Mouse (Mus musculus) megakaryocyte, embryonic 14.5 days (primary cell): Measurements from ENCODE around the gene Irs2. TPM values are rescaled to one million over a fixed set of nuclear protein-coding genes. Genes with fewer than 3 reads are reported as not detected.

Source experiments
- H3K27me3 ChIP-seq: replicated peaks from 2 replicates; pipeline ENCODE3; 2012; ENCODE audit warnings: inconsistent platforms
- H3K36me3 ChIP-seq: replicated peaks from 2 replicates; pipeline ENCODE3; 2012; ENCODE audit warnings: low read length, inconsistent platforms, mixed read lengths
- H3K4me1 ChIP-seq: 2 replicates; pipeline ENCODE4 v1.6.1; 2012; ENCODE audit warnings: inconsistent platforms
- H3K4me3 ChIP-seq: replicated peaks from 2 replicates; pipeline ENCODE3; 2012; ENCODE audit warnings: moderate library complexity, mild to moderate bottlenecking, inconsistent platforms
- H3K9me3 ChIP-seq: 2 replicates; pipeline ENCODE4 v1.6.1; 2012; ENCODE audit warnings: inconsistent platforms
- FLI1 ChIP-seq: IDR thresholded peaks from 2 replicates; pipeline ENCODE4 v1.6.1; 2012; ENCODE audit warnings: low read length, inconsistent platforms, mixed read lengths
- GATA1 ChIP-seq: IDR thresholded peaks from 3 replicates; pipeline ENCODE4 v1.6.1; 2012; ENCODE audit warnings: mixed read lengths, low read length, inconsistent platforms, borderline replicate concordance
- polyA plus RNA-seq: library from polyadenylated mRNA; stranded (reverse); fragments of >175 nt; gene quantifications from 2 replicates; pipeline ENCODE4 v1.2.3, GENCODE M21; 2012; ENCODE audit warnings: low replicate concordance; ENCODE audit not compliant: insufficient read depth

Gene Irs2
- polyA plus RNA-seq, 1 experiment: 77.5 TPM

GRCm38 (mm10) chr8:11002816-11003215, 5.4 kb downstream of the Irs2 start:
- no peak for TF ChIP-seq GATA1
- TF ChIP-seq FLI1: no peak
- Histone ChIP-seq H3K9me3 (no peaks in the 10 kb centered on the region), H3K36me3 (peaks cover 100% of the 10 kb centered on the region), H3K4me3 (peak overlapping the region; percentile 100), H3K27me3 (no peaks in the 10 kb centered on the region), H3K4me1 (peaks cover 71% of the 10 kb centered on the region)

GRCm38 (mm10) chr8:11001062-11001549, 7.2 kb downstream of the Irs2 start:
- Histone ChIP-seq H3K4me1 (peaks cover 82% of the 10 kb centered on the region), H3K36me3 (peaks cover 100% of the 10 kb centered on the region)

GRCm38 (mm10) chr8:10999538-10999937, 8.7 kb downstream of the Irs2 start:
- no peak for TF ChIP-seq GATA1
- no peaks in the 10 kb centered on the region for H3K27me3 ChIP-seq
- H3K4me1 ChIP-seq: peaks cover 82% of the 10 kb centered on the region
- no peaks in the 10 kb centered on the region for H3K9me3 ChIP-seq
- peak overlapping the region; percentile 100 for H3K4me3 ChIP-seq
- H3K36me3 ChIP-seq: peaks cover 100% of the 10 kb centered on the region

More at GRCm38 (mm10) chr8:11001062-11001549, 7.2 kb downstream of the Irs2 start:
- TF ChIP-seq FLI1: no peak
- no peak for TF ChIP-seq GATA1
- no peaks in the 10 kb centered on the region for H3K9me3 ChIP-seq
- no peaks in the 10 kb centered on the region for H3K27me3 ChIP-seq
- peak overlapping the region; percentile 100 for H3K4me3 ChIP-seq

GRCm38 (mm10) chr8:10996247-10996646, 12.0 kb downstream of the Irs2 start:
- Histone ChIP-seq H3K9me3 (no peaks in the 10 kb centered on the region), H3K27me3 (no peaks in the 10 kb centered on the region), H3K4me1 (peaks cover 96% of the 10 kb centered on the region), H3K4me3 (peak overlapping the region; percentile 85), H3K36me3 (peaks cover 98% of the 10 kb centered on the region)
- no peak for TF ChIP-seq GATA1
- no peak for TF ChIP-seq FLI1

- Histone ChIP-seq H3K4me1 (peaks cover 96% of the 10 kb centered on the region), H3K36me3 (peaks cover 98% of the 10 kb centered on the region), H3K9me3 (no peaks in the 10 kb centered on the region), H3K27me3 (no peaks in the 10 kb centered on the region), H3K4me3 (peak overlapping the region; percentile 81)
- TF ChIP-seq FLI1 (no peak), GATA1 (no peak)
Measured at GRCm38 (mm10) chr8:10995756-10996155, 12.5 kb downstream of the Irs2 start.

GRCm38 (mm10) chr8:10994390-10994954, 13.8 kb downstream of the Irs2 start:
- no peaks in the 10 kb centered on the region for H3K9me3 ChIP-seq

GRCm38 (mm10) chr8:10993582-10994216, 14.6 kb downstream of the Irs2 start:
- Histone ChIP-seq H3K9me3 (no peaks in the 10 kb centered on the region), H3K4me3 (peak overlapping the region; percentile 79), H3K4me1 (peaks cover 95% of the 10 kb centered on the region), H3K36me3 (peaks cover 96% of the 10 kb centered on the region), H3K27me3 (no peaks in the 10 kb centered on the region)
- TF ChIP-seq GATA1 (no peak), FLI1 (no peak)

More at GRCm38 (mm10) chr8:10994390-10994954, 13.8 kb downstream of the Irs2 start:
- Histone ChIP-seq H3K36me3 (peaks cover 96% of the 10 kb centered on the region), H3K4me1 (peaks cover 93% of the 10 kb centered on the region), H3K4me3 (peak overlapping the region; percentile 79), H3K27me3 (no peaks in the 10 kb centered on the region)
- TF ChIP-seq GATA1: no peak
- TF ChIP-seq FLI1: no peak

- H3K27me3 ChIP-seq: no peaks in the 10 kb centered on the region
- H3K9me3 ChIP-seq: no peaks in the 10 kb centered on the region
- no peak for TF ChIP-seq FLI1
- no peak for TF ChIP-seq GATA1
- peaks cover 95% of the 10 kb centered on the region for H3K4me1 ChIP-seq
- H3K36me3 ChIP-seq: peaks cover 96% of the 10 kb centered on the region
- peak overlapping the region; percentile 83 for H3K4me3 ChIP-seq
Measured at GRCm38 (mm10) chr8:10992081-10992480, 16.2 kb downstream of the Irs2 start.

- Histone ChIP-seq H3K4me1 (peaks cover 95% of the 10 kb centered on the region), H3K4me3 (peak overlapping the region; percentile 76), H3K9me3 (no peaks in the 10 kb centered on the region), H3K27me3 (no peaks in the 10 kb centered on the region), H3K36me3 (peaks cover 96% of the 10 kb centered on the region)
- TF ChIP-seq FLI1: no peak
- TF ChIP-seq GATA1: no peak
Measured at GRCm38 (mm10) chr8:10991323-10991722, 16.9 kb downstream of the Irs2 start.

GRCm38 (mm10) chr8:10990421-10991110, 17.7 kb downstream of the Irs2 start:
- Histone ChIP-seq H3K4me1 (peaks cover 95% of the 10 kb centered on the region), H3K9me3 (no peaks in the 10 kb centered on the region), H3K4me3 (peak overlapping the region; percentile 76), H3K36me3 (peaks cover 96% of the 10 kb centered on the region), H3K27me3 (no peaks in the 10 kb centered on the region)
- no peak for TF ChIP-seq GATA1
- no peak for TF ChIP-seq FLI1
